Mouse (Mus musculus): ENCODE data around the gene Prkar2b.

GRCm38 (mm10) chr12:31938391-31938997 lies 122.6 kb downstream of the Prkar2b start:
- TF ChIP-seq GATA1 (IDR thresholded peaks at IDR 0.05; ENCODE audit: low read length): no peak
- TF ChIP-seq TAL1 (IDR thresholded peaks at IDR 0.05; ENCODE audit: low read length): no peak

Measured in erythroblast, embryonic 14.5 days (primary cell).